Mouse (Mus musculus) hindbrain, embryonic 12.5 days (tissue): ENCODE data around the gene Itpr1. TPM values are rescaled to one million over a fixed set of nuclear protein-coding genes. Genes with fewer than 3 reads are reported as not detected.

ENCODE experiments used
- ATAC-seq: fragments of 200-750 bp; cut with Nextera tagmentation; 2 replicates; pipeline ENCODE4 v1.8.0; 2017; ENCODE audit warnings: moderate TSS enrichment; ENCODE audit not compliant: low FRiP score
- H3K27ac ChIP-seq: fragments of 300-500 bp; sonication (generic); 2 replicates; pipeline ENCODE4 v1.5.1; 2016; ENCODE audit warnings: mild to moderate bottlenecking
- H3K27me3 ChIP-seq: fragments of 300-500 bp; sonication (generic); 2 replicates; pipeline ENCODE4 v1.6.1; 2016; ENCODE audit warnings: mild to moderate bottlenecking
- H3K36me3 ChIP-seq: fragments of 300-500 bp; sonication (generic); 2 replicates; pipeline ENCODE4 v1.6.1; 2016; ENCODE audit warnings: mild to moderate bottlenecking
- H3K4me1 ChIP-seq: fragments of 300-500 bp; sonication (generic); 2 replicates; pipeline ENCODE4 v1.6.1; 2016
- H3K4me2 ChIP-seq: fragments of 300-500 bp; sonication (generic); replicated peaks from 2 replicates; pipeline ENCODE4 v1.6.1; 2016; ENCODE audit warnings: mild to moderate bottlenecking
- H3K4me3 ChIP-seq: fragments of 300-500 bp; sonication (generic); 2 replicates; pipeline ENCODE4 v1.5.1; 2016; ENCODE audit warnings: mild to moderate bottlenecking
- H3K9ac ChIP-seq: fragments of 300-500 bp; sonication (generic); 2 replicates; pipeline ENCODE4 v1.6.1; 2016; ENCODE audit warnings: mild to moderate bottlenecking, moderate library complexity
- H3K9me3 ChIP-seq: fragments of 300-500 bp; sonication (generic); replicated peaks from 2 replicates; pipeline ENCODE4 v1.6.1; 2016; ENCODE audit warnings: mild to moderate bottlenecking
- WGBS: fragments of 180-500 bp; shearing (Covaris S2); methylation state at CpG from one replicate; pipeline ENCODE4 v1.1.7; 2016; 5-methylcytosine and 5-hydroxymethylcytosine counted together
- polyA plus RNA-seq: library from polyadenylated mRNA; unstranded; fragments of >200 nt; fragmentation: Nextera tagmentation; extraction: Ambion mirVana; gene quantifications from 2 replicates; pipeline ENCODE4 v1.2.1, GENCODE M21; 2016

The Itpr1 gene
- polyA plus RNA-seq, 1 experiment from 2014 or later = 8.2 TPM

DNA sequence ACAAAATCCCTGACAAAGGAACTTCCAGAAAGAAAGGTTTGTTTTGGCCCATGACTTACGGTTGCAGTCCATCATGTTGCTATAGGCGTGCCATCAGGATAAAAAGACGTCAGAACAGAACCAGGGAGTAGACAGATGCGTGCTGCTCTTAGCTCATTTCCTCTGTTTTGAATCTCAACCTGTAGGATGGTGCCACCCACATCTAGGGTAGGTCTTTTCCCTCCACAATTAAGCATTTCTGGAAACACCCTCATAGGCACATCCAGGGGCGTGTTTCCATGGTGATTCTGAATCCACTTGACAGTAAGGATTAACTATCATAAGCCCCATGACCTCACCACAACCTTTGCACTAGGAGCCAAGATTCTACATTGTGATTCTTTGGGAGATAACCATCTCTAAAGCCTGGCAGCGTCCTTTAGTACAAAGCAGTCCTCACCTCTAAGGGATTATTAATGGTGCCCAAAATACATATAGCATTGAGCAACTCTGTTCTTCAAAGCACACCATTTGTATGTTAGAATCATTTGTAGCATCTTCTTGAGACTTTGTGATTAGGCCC is 111.6 kb downstream of the Itpr1 start:
- Histone ChIP-seq H3K4me3 (no peak overlapping the region), H3K4me1 (no peaks in the 10 kb centered on the region), H3K4me2 (no peak overlapping the region), H3K36me3 (no peaks in the 10 kb centered on the region), H3K27me3 (no peaks in the 10 kb centered on the region), H3K9me3 (no peaks in the 10 kb centered on the region), H3K27ac (no peak overlapping the region), H3K9ac (no peak overlapping the region)
- ATAC-seq = no peak
- WGBS = 88% methylated on average over 6 of the region's 6 CpGs

DNA sequence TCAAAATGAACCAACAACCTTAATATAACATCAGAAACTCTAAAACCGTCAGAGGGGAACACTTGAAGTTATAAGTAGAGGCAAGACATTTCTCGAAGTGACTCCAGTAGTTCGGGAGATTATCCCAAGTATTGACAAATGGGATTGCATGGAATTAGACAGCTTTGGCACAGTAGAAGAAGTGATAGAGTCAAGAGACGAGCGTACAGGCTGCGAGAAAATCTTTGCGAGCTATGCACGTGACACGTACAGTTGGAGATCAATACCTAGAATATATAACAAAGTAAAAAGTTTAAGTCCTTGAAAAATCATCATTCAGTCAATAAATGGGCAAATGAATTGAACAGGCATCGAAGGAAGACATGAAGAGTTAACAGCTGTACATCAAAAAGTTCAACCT is 112.5 kb downstream of the Itpr1 start:
- Histone ChIP-seq H3K27me3 (no peaks in the 10 kb centered on the region), H3K36me3 (no peaks in the 10 kb centered on the region), H3K4me2 (no peak overlapping the region), H3K27ac (no peak overlapping the region), H3K4me3 (no peak overlapping the region), H3K9me3 (no peaks in the 10 kb centered on the region), H3K9ac (no peak overlapping the region), H3K4me1 (no peaks in the 10 kb centered on the region)
- no peak for ATAC-seq
- 96% methylated on average over 10 of the region's 10 CpGs for WGBS

DNA sequence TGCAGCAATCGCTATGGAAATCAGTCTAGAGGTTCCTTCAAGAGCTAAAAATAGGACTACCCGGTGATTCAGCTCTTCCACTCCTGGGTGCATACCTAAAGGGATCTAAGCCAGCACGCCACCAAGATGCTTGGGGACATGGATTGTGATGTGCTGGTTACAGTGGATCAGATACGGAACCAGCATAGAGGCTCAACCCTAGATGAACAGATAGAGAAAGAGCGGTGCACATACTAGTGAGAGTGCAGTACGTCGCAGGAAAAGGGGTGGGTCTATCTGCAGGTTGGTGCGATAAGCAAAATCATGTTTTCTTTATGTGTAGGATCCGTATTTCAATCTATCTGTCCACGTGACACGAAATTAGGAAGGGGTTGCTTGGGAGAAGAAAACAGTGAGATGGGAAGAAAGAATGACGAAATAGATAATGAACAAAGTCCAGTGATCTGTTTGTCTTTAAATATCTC is 113.1 kb downstream of the Itpr1 start:
- Histone ChIP-seq H3K9ac (no peak overlapping the region), H3K4me3 (no peak overlapping the region), H3K27me3 (no peaks in the 10 kb centered on the region), H3K4me2 (no peak overlapping the region), H3K27ac (no peak overlapping the region), H3K36me3 (no peaks in the 10 kb centered on the region), H3K4me1 (no peaks in the 10 kb centered on the region), H3K9me3 (no peaks in the 10 kb centered on the region)
- WGBS = 94% methylated on average over 12 of the region's 12 CpGs
- ATAC-seq = no peak

DNA sequence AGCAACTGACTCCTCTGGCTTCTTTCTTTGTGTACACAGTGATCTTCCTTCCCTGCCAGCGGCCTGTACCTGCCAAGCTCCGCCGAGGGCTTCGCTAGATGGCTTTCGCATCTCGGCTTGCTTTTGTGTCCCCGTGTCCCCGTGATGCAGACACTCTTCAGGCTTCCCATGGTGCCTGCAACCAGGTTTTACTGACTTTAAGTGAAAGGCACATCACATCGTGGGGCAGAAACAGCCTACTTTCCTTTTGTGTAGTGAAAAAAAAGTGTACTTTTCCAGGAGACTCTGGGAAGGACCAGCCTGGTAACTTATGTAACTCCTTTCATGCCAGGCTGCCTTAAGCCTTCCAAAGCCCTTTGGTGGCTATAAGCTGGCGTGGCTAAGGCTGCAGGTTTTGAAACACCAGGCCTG is 113.9 kb downstream of the Itpr1 start:
- Histone ChIP-seq H3K4me3 (no peak overlapping the region), H3K9me3 (no peaks in the 10 kb centered on the region), H3K4me2 (no peak overlapping the region), H3K27me3 (no peaks in the 10 kb centered on the region), H3K4me1 (no peaks in the 10 kb centered on the region), H3K9ac (no peak overlapping the region), H3K36me3 (no peaks in the 10 kb centered on the region), H3K27ac (no peak overlapping the region)
- WGBS = 78% methylated on average over 10 of the region's 10 CpGs
- no peak for ATAC-seq

DNA sequence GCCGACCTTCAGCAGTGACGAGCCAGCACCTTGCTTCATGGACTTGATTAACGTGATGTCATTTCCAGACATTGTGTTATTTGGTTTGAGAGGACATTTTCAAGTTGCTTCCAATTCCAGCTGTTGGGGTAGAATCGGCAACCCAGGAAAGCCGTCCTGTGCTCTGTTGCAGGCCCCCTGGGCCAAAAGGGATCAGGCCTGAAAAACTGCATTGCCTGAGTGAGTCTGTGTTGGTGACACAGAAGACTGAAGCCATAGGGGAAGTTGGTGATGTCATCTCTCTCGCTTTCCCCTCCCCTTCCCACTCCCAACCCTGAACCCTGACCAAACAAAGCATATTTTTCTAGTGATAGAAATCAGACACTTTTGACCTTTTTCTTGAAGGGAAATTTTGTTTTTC is 114.7 kb downstream of the Itpr1 start:
- H3K36me3 ChIP-seq = no peaks in the 10 kb centered on the region
- ATAC-seq = no peak
- H3K4me3 ChIP-seq = no peak overlapping the region
- H3K9ac ChIP-seq = no peak overlapping the region
- H3K27ac ChIP-seq = no peak overlapping the region
- no peaks in the 10 kb centered on the region for H3K4me1 ChIP-seq
- H3K4me2 ChIP-seq = no peak overlapping the region
- no peaks in the 10 kb centered on the region for H3K9me3 ChIP-seq
- 78% methylated on average over 6 of the region's 6 CpGs for WGBS
- H3K27me3 ChIP-seq = no peaks in the 10 kb centered on the region

DNA sequence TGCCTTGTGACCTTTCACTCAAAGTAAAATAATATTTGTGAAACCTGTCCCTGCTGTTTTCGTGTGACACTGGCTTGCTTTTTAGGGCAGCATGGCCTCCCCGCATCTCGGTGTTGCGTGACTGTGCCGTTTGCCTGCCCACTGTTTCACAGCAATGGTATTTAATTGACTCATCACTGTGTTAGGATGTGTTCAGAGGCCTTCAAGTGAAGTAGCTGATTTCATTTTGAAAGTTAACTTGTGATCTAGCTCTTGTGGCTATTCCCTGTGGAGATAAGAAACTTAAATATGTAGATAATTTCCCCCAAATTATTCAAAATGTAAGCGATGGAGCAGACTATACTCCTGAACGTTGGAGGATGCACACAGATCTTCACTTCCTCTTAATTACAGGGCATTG is 115.4 kb downstream of the Itpr1 start:
- H3K4me3 ChIP-seq = no peak overlapping the region
- no peak overlapping the region for H3K27ac ChIP-seq
- ATAC-seq = no peak
- H3K9ac ChIP-seq = no peak overlapping the region
- H3K27me3 ChIP-seq = no peaks in the 10 kb centered on the region
- no peaks in the 10 kb centered on the region for H3K36me3 ChIP-seq
- no peaks in the 10 kb centered on the region for H3K4me1 ChIP-seq
- H3K4me2 ChIP-seq = no peak overlapping the region
- WGBS = 79% methylated on average over 7 of the region's 7 CpGs
- no peaks in the 10 kb centered on the region for H3K9me3 ChIP-seq

DNA sequence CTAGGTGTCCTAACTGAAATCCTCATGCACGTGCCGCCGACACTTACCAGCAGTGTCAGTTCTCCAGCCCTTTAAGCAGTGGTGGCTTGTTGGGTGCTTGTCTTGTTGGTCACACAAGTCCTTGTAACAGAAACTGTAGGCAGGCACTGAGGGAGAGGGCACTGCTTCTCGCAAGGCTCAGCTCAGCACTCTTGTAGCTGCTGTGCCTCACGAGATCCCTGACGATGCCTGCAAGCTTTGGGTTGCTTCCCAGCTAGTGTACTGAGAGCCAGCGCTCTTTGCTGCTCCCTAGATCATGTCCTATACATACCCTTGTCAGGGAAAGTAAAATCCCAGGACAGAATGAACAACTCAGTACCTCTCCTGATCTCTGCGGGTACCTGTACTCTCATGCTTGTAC is 117.6 kb downstream of the Itpr1 start:
- H3K36me3 ChIP-seq = no peaks in the 10 kb centered on the region
- WGBS = 83% methylated on average over 8 of the region's 8 CpGs
- H3K9ac ChIP-seq = no peak overlapping the region
- H3K4me1 ChIP-seq = 0 out of 2 replicates have a peak, but pooled peaks cover 3% of the 10 kb centered on the region
- no peak overlapping the region for H3K4me2 ChIP-seq
- no peaks in the 10 kb centered on the region for H3K9me3 ChIP-seq
- no peak for ATAC-seq
- H3K27ac ChIP-seq = no peak overlapping the region
- H3K4me3 ChIP-seq = no peak overlapping the region
- no peaks in the 10 kb centered on the region for H3K27me3 ChIP-seq

DNA sequence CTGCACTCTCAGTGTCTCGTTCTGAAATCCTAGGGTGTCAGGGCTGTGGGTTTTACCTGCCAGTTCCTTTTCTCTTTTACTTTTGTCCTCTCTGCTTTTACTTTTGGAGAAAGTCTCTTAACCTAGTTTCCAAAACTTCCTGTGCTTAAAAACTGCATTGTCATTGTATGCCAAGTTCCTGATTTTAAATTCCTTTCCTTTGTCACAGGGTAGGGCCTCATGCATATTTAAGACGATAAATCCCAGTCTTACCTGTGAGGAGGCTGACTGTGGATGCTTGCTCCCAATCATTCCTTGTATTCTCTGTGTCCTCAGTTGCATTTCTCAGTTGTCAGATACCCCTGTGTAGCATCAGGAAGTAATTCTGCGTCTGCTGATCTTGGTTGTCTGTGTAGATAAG is 118.4 kb downstream of the Itpr1 start:
- Histone ChIP-seq H3K4me3 (no peak overlapping the region), H3K4me1 (0 out of 2 replicates have a peak, but pooled peaks cover 3% of the 10 kb centered on the region), H3K27ac (no peak overlapping the region), H3K36me3 (no peaks in the 10 kb centered on the region), H3K9me3 (no peaks in the 10 kb centered on the region), H3K4me2 (no peak overlapping the region), H3K27me3 (no peaks in the 10 kb centered on the region), H3K9ac (no peak overlapping the region)
- WGBS = 82% methylated on average over 3 of the region's 3 CpGs
- ATAC-seq = no peak

DNA sequence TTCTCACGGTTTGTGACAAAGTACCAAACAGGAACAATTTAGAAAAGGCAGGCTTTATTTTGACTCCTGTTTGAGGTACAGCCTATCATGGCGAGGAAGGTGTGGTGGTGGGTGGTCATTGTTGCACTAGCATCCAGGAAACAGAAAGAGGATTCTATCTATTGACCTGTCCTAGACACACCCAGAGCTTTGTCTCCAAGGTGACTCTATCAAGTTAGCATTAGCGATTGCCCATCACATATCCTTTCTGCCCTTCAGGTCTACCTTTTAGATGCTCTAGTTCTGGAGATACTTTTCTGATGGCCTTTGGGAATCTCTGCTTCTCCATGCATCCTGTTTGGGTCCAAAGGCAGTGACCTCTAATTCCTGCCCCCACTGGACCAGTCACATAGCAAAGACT is 121.2 kb downstream of the Itpr1 start:
- no peaks in the 10 kb centered on the region for H3K27me3 ChIP-seq
- H3K27ac ChIP-seq = no peak overlapping the region
- ATAC-seq = no peak
- 0 out of 2 replicates have a peak, but pooled peaks cover 3% of the 10 kb centered on the region for H3K4me1 ChIP-seq
- H3K4me3 ChIP-seq = no peak overlapping the region
- no peaks in the 10 kb centered on the region for H3K9me3 ChIP-seq
- H3K36me3 ChIP-seq = no peaks in the 10 kb centered on the region
- no peak overlapping the region for H3K4me2 ChIP-seq
- no peak overlapping the region for H3K9ac ChIP-seq
- 78% methylated on average over 3 of the region's 3 CpGs for WGBS

DNA sequence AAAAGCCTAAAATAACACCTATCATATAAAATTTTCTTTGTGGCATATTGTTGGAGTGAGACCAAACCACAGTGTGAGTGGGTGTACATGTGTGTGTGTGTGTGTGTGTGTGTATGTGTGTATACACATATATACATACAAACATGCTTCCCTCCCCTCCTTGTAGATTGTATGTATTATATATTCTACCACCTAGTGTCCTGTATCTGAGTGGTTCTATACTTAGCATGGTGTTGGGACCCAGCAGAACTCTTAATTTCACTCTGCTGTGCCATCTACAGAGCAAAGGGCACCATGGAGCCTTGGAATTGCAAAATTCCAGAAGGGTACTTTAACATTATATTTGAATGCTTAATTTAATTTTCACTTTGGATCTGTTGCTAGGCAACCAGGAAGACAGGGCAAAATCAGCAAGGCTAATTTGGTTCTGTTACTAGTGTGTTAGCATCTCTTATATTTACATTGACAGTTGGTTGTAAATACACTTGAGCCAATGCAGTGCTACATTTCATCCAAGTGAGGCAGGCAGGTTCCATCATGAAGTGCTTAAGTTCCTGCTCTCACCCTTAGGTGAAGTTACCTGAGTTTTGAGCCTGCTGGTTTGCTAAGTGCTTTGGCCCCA is 122.4 kb downstream of the Itpr1 start:
- H3K9ac ChIP-seq = no peak overlapping the region
- H3K36me3 ChIP-seq = no peaks in the 10 kb centered on the region
- no peak overlapping the region for H3K4me2 ChIP-seq
- no peak overlapping the region for H3K4me3 ChIP-seq
- ATAC-seq = no peak
- no peaks in the 10 kb centered on the region for H3K27me3 ChIP-seq
- no peak overlapping the region for H3K27ac ChIP-seq
- 0 out of 2 replicates have a peak, but pooled peaks cover 3% of the 10 kb centered on the region for H3K4me1 ChIP-seq
- H3K9me3 ChIP-seq = no peaks in the 10 kb centered on the region

DNA sequence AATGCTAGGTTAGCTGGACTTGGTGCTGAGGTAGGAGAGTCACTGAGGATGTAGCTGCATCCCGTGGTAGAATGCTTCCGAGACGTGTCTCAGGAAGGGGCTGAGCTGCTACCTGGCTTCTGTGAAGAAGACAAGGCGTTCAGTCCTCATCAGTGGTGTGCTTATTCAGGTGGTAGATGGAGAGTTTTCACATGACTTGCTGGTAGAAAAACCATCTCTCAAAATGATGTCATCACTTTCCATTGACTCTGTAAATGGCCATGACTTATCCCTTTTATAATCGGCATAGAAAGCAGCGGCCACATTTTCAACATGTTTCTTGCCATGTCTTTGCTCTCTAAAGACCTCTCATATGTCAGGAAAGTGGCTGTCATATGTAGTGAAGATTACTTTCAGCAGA is 123.6 kb downstream of the Itpr1 start:
- WGBS = 92% methylated on average over 6 of the region's 6 CpGs
- no peak overlapping the region for H3K9ac ChIP-seq
- no peak for ATAC-seq
- no peak overlapping the region for H3K4me3 ChIP-seq
- no peaks in the 10 kb centered on the region for H3K27me3 ChIP-seq
- H3K9me3 ChIP-seq = no peaks in the 10 kb centered on the region
- H3K4me1 ChIP-seq = 0 out of 2 replicates have a peak, but pooled peaks cover 3% of the 10 kb centered on the region
- no peaks in the 10 kb centered on the region for H3K36me3 ChIP-seq
- H3K4me2 ChIP-seq = no peak overlapping the region
- no peak overlapping the region for H3K27ac ChIP-seq

DNA sequence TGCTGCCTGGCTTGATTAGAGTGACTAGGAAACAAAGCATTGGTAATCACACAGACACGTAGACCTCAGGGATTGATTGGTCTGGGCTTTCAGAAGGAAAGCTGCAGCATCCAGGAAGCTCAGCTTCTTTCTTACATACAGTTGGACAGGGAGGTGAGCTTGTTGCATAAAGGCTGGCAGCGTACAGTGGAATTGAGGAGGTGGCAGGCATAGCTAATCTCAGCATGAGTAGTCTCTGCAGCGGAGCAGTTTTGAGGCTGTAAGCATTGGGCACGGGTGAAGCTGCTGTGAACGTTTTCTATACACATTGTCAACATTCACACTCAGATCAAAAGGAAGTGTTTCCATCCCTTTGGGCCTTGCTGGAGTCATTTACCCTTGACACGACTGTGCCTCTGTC is 124.4 kb downstream of the Itpr1 start:
- no peaks in the 10 kb centered on the region for H3K27me3 ChIP-seq
- 0 out of 2 replicates have a peak, but pooled peaks cover 3% of the 10 kb centered on the region for H3K4me1 ChIP-seq
- no peak for ATAC-seq
- H3K36me3 ChIP-seq = no peaks in the 10 kb centered on the region
- WGBS = 67% methylated on average over 6 of the region's 6 CpGs
- no peak overlapping the region for H3K4me2 ChIP-seq
- H3K9ac ChIP-seq = no peak overlapping the region
- no peak overlapping the region for H3K4me3 ChIP-seq
- no peak overlapping the region for H3K27ac ChIP-seq
- H3K9me3 ChIP-seq = no peaks in the 10 kb centered on the region

DNA sequence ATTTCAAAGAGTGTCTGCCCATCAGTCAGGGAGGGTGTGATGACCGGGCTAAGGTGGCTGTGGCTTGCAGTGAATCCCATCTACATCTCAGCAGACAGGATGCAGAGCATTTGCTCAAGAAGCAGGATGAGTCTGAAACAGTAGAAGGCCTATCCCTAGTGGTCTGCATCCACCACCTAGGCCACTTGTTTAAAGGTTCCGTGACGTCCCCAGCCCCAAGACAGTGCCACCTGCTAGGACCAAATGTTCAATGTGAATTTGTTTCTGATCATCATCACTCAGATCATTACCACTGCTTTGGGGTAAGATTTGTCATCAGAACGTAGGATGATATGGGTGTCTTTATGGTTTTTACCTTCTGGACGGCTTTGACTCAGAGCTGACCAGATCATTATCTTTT is 125.5 kb downstream of the Itpr1 start:
- 95% methylated on average over 5 of the region's 5 CpGs for WGBS
- ATAC-seq = no peak

More for the DNA sequence above, 125.5 kb downstream of the Itpr1 start:
- no peaks in the 10 kb centered on the region for H3K9me3 ChIP-seq
- H3K9ac ChIP-seq = no peak overlapping the region
- H3K4me2 ChIP-seq = no peak overlapping the region
- H3K4me1 ChIP-seq = 0 out of 2 replicates have a peak, but pooled peaks cover 3% of the 10 kb centered on the region
- no peak overlapping the region for H3K4me3 ChIP-seq
- no peak overlapping the region for H3K27ac ChIP-seq
- no peaks in the 10 kb centered on the region for H3K27me3 ChIP-seq
- H3K36me3 ChIP-seq = no peaks in the 10 kb centered on the region
